21 mouse cellular contexts compared by ENCODE assay signal in genomic region chr8:121079201-121079600, GRCm38 (mm10). TPM values are rescaled to one million over a fixed set of nuclear protein-coding genes. Genes with fewer than 3 reads are reported as not detected.
DNase-seq lines count a peak whose midpoint lies in the region; ATAC-seq lines count a peak whose summit lies in the region.
"Had no signal": no experiment of that assay in that cellular context is flagged by ENCODE, and none has a peak within 500 bp of the region (broad histone marks: within the 10 kb centered on the region; RNA-seq: fewer than 3 reads in every experiment).

No protein-coding gene starts in this region.

- peak overlapping the region; percentile 57 for H3K4me3 ChIP-seq in lung, embryonic 16.5 days (ENCODE audit: low read length)
- peak overlapping the region; percentile 80 for H3K4me3 ChIP-seq in intestine, embryonic 14.5 days (ENCODE audit: low read depth, low read length)
- H3K4me3 ChIP-seq in intestine, embryonic 16.5 days (ENCODE audit: low read length): peak overlapping the region; percentile 62
- H3K4me3 ChIP-seq in stomach, embryonic 15.5 days (replicated peaks): peak overlapping the region; percentile 68; the same call in 1 of the 2 replicates
- H3K4me3 ChIP-seq: heart, adult 2 months; heart, embryonic 13.5 days; hindbrain, embryonic 13.5 days; liver, embryonic 15.5 days; midbrain, embryonic 12.5 days; neural tube, embryonic 13.5 days had no signal

- H3K27me3 ChIP-seq in lung, embryonic 16.5 days (ENCODE audit: control insufficient read depth, insufficient read depth, low read depth, low read length): peaks cover 48% of the 10 kb centered on the region
- H3K27me3 ChIP-seq in intestine, embryonic 14.5 days (replicated peaks; ENCODE audit: control insufficient read depth, insufficient read depth, low read length): peaks cover 76% of the 10 kb centered on the region
- peaks cover 65% of the 10 kb centered on the region for H3K27me3 ChIP-seq in intestine, embryonic 16.5 days (replicated peaks; ENCODE audit: control insufficient read depth, insufficient read depth, low read length)
- H3K27me3 ChIP-seq in stomach, embryonic 15.5 days (replicated peaks): peaks cover 73% of the 10 kb centered on the region

- ATAC-seq in lung, embryonic 16.5 days (ENCODE audit: low read depth): no peak
- no peak for ATAC-seq in intestine, embryonic 14.5 days (replicated peaks; ENCODE audit: low FRiP score, low TSS enrichment, low read depth)
- ATAC-seq in intestine, embryonic 16.5 days: no peak
- no peak for ATAC-seq in stomach, embryonic 15.5 days (ENCODE audit: insufficient read depth, low FRiP score, low read depth)

- peak overlapping the region; percentile 79 for H3K4me2 ChIP-seq in lung, embryonic 16.5 days (ENCODE audit: low read depth, low read length)
- peak overlapping the region; percentile 79 for H3K4me2 ChIP-seq in intestine, embryonic 14.5 days (ENCODE audit: low read length)
- H3K4me2 ChIP-seq in intestine, embryonic 16.5 days (ENCODE audit: low read depth, low read length): peak overlapping the region; percentile 77
- H3K4me2 ChIP-seq in stomach, embryonic 15.5 days: peak overlapping the region; percentile 82
- H3K4me2 ChIP-seq: heart, embryonic 13.5 days; hindbrain, embryonic 13.5 days; liver, embryonic 15.5 days; midbrain, embryonic 12.5 days; neural tube, embryonic 13.5 days had no signal

- H3K36me3 ChIP-seq in lung, embryonic 16.5 days (ENCODE audit: control insufficient read depth, insufficient read depth, low read length): no peaks in the 10 kb centered on the region
- H3K36me3 ChIP-seq in intestine, embryonic 14.5 days (ENCODE audit: control insufficient read depth, insufficient read depth, low read length): no peaks in the 10 kb centered on the region
- no peaks in the 10 kb centered on the region for H3K36me3 ChIP-seq in intestine, embryonic 16.5 days (ENCODE audit: control insufficient read depth, insufficient read depth, low read length)
- no peaks in the 10 kb centered on the region for H3K36me3 ChIP-seq in stomach, embryonic 15.5 days
- H3K36me3 ChIP-seq: heart, embryonic 13.5 days; hindbrain, embryonic 13.5 days; liver, embryonic 15.5 days; midbrain, embryonic 12.5 days; neural tube, embryonic 13.5 days had no signal

- no peaks in the 10 kb centered on the region for H3K9me3 ChIP-seq in lung, embryonic 16.5 days (ENCODE audit: control insufficient read depth, low read length)
- H3K9me3 ChIP-seq in intestine, embryonic 14.5 days (ENCODE audit: control insufficient read depth, low read length): no peaks in the 10 kb centered on the region
- H3K9me3 ChIP-seq in intestine, embryonic 16.5 days (ENCODE audit: control insufficient read depth, low read length): no peaks in the 10 kb centered on the region
- no peaks in the 10 kb centered on the region for H3K9me3 ChIP-seq in stomach, embryonic 15.5 days
- H3K9me3 ChIP-seq: heart, embryonic 13.5 days; hindbrain, embryonic 13.5 days; liver, embryonic 15.5 days; midbrain, embryonic 12.5 days had no signal

- 22% methylated on average over 7 of the region's 7 CpGs for WGBS in lung, embryonic 16.5 days
- WGBS in intestine, embryonic 14.5 days: 10% methylated on average over 7 of the region's 7 CpGs
- WGBS in intestine, embryonic 16.5 days: 7% methylated on average over 7 of the region's 7 CpGs
- WGBS in stomach, embryonic 15.5 days: 12% methylated on average over 7 of the region's 7 CpGs

- peaks cover 3% of the 10 kb centered on the region; the same call in 1 of the 2 replicates for H3K4me1 ChIP-seq in lung, embryonic 16.5 days (replicated peaks; ENCODE audit: control insufficient read depth, insufficient read depth, low read length)
- H3K4me1 ChIP-seq in intestine, embryonic 14.5 days (replicated peaks; ENCODE audit: control insufficient read depth, insufficient read depth, low read length): peaks cover 9% of the 10 kb centered on the region
- H3K4me1 ChIP-seq in intestine, embryonic 16.5 days (ENCODE audit: control insufficient read depth, insufficient read depth, low read length): peaks cover 4% of the 10 kb centered on the region
- peaks cover 9% of the 10 kb centered on the region for H3K4me1 ChIP-seq in stomach, embryonic 15.5 days

- H3K27ac ChIP-seq in lung, embryonic 16.5 days (ENCODE audit: low read length): peak overlapping the region; percentile 25
- peak overlapping the region; percentile 98 for H3K27ac ChIP-seq in intestine, embryonic 14.5 days (ENCODE audit: low read depth)
- peak overlapping the region; percentile 73 for H3K27ac ChIP-seq in intestine, embryonic 16.5 days (ENCODE audit: low read length)
- peak overlapping the region; percentile 98; the same call in 1 of the 2 replicates for H3K27ac ChIP-seq in stomach, embryonic 15.5 days
- H3K27ac ChIP-seq: heart, adult 2 months; heart, embryonic 13.5 days; hindbrain, embryonic 13.5 days; liver, embryonic 15.5 days; midbrain, embryonic 12.5 days; neural tube, embryonic 13.5 days had no signal

- peak overlapping the region; percentile 56 for H3K9ac ChIP-seq in lung, embryonic 16.5 days (ENCODE audit: low read length)
- H3K9ac ChIP-seq in intestine, embryonic 14.5 days (ENCODE audit: low read length): peak overlapping the region; percentile 97
- peak overlapping the region; percentile 86 for H3K9ac ChIP-seq in intestine, embryonic 16.5 days (ENCODE audit: low read depth, low read length)
- no peak overlapping the region; the same call in 1 of the 2 replicates for H3K9ac ChIP-seq in stomach, embryonic 15.5 days
- H3K9ac ChIP-seq: heart, embryonic 13.5 days; hindbrain, embryonic 13.5 days; liver, embryonic 15.5 days; midbrain, embryonic 12.5 days; neural tube, embryonic 13.5 days had no signal

- no peak for DNase-seq in lung, postnatal 14 days
- DNase-seq in intestine, embryonic 14.5 days (ENCODE audit: low spot score): peak; percentile 63
- DNase-seq in spleen, postnatal 10 days (ENCODE audit: low spot score in 2 of 2): no peak
- no peak for DNase-seq in thymus, postnatal 25 days
- DNase-seq: adrenal gland, adult 8-10 months; cerebellum, adult 11-12 months; cerebellum, postnatal 10 days; gastrocnemius, postnatal 36 days; heart, adult 2 months; heart, postnatal 14 days; kidney, postnatal 36 days; thymus, adult 18-20 months; thymus, postnatal 4 days had no signal

RNA-seq across cellular contexts. Expression of gene Foxf1, which starts 5.0 kb away (rescaled TPM):
- polyA plus RNA-seq in lung, embryonic 16.5 days (2015; fragmentation: Nextera tagmentation; extraction: Ambion mirVana): 126 and 138 TPM in 2 replicates
- polyA plus RNA-seq in intestine, embryonic 14.5 days (2014; fragmentation: Nextera tagmentation; extraction: Ambion mirVana): 129 and 149 TPM in 2 replicates
- polyA plus RNA-seq in intestine, embryonic 16.5 days (2015; fragmentation: Nextera tagmentation; extraction: Ambion mirVana): 86.9 and 88.3 TPM in 2 replicates
- polyA plus RNA-seq in stomach, embryonic 15.5 days (2015; fragmentation: Nextera tagmentation; extraction: Ambion mirVana): 131 and 136 TPM in 2 replicates

RNA-seq across cellular contexts. Expression of gene Mthfsd, which starts 29.0 kb away (rescaled TPM):
- polyA plus RNA-seq in lung, embryonic 16.5 days (2015; fragmentation: Nextera tagmentation; extraction: Ambion mirVana): 50.6 and 59.2 TPM in 2 replicates
- polyA plus RNA-seq in intestine, embryonic 14.5 days (2014; fragmentation: Nextera tagmentation; extraction: Ambion mirVana): 59.2 and 62.9 TPM in 2 replicates
- 48.9 TPM in 2 replicates for polyA plus RNA-seq in intestine, embryonic 16.5 days (2015; fragmentation: Nextera tagmentation; extraction: Ambion mirVana)
- polyA plus RNA-seq in stomach, embryonic 15.5 days (2015; fragmentation: Nextera tagmentation; extraction: Ambion mirVana): 53.9 and 56.3 TPM in 2 replicates

RNA-seq across cellular contexts. Expression of gene Foxc2, which starts 36.8 kb away (rescaled TPM):
- 0.58 and 0.62 TPM in 2 replicates for polyA plus RNA-seq in lung, embryonic 16.5 days (2015; fragmentation: Nextera tagmentation; extraction: Ambion mirVana)
- polyA plus RNA-seq in intestine, embryonic 14.5 days (2014; fragmentation: Nextera tagmentation; extraction: Ambion mirVana): 0.43 and 0.48 TPM in 2 replicates
- 0.20 and 0.22 TPM in 2 replicates for polyA plus RNA-seq in intestine, embryonic 16.5 days (2015; fragmentation: Nextera tagmentation; extraction: Ambion mirVana)
- polyA plus RNA-seq in stomach, embryonic 15.5 days (2015; fragmentation: Nextera tagmentation; extraction: Ambion mirVana): 0.77 and 0.90 TPM in 2 replicates
- polyA plus RNA-seq: liver, embryonic 15.5 days had no signal

RNA-seq across cellular contexts. Expression of gene Foxl1, which starts 48.5 kb away (rescaled TPM):
- polyA plus RNA-seq in lung, embryonic 16.5 days (2015; fragmentation: Nextera tagmentation; extraction: Ambion mirVana): 3.1 and 3.3 TPM in 2 replicates
- polyA plus RNA-seq in intestine, embryonic 14.5 days (2014; fragmentation: Nextera tagmentation; extraction: Ambion mirVana): 6.5 and 7.7 TPM in 2 replicates
- polyA plus RNA-seq in intestine, embryonic 16.5 days (2015; fragmentation: Nextera tagmentation; extraction: Ambion mirVana): 5.2 and 5.8 TPM in 2 replicates
- polyA plus RNA-seq in stomach, embryonic 15.5 days (2015; fragmentation: Nextera tagmentation; extraction: Ambion mirVana): 7.2 and 9.4 TPM in 2 replicates

Comparison
In these comparisons a context has a peak if more than half of its experiments do, and no peak if none do; other contexts are left out.
1. H3K27ac ChIP-seq: peak in every context shown above with its lines; median percentile 98 in intestine, embryonic 14.5 days; 98 in stomach, embryonic 15.5 days; 73 in intestine, embryonic 16.5 days; 25 in lung, embryonic 16.5 days.